Mouse (Mus musculus) retina, postnatal 7 days (tissue): ENCODE measurements around the gene Dgke.
"Not testable (repeated sequence)": the region's sequence is repeated elsewhere in the genome, so short reads cannot be mapped to it uniquely, and the experiment has no call there.

Experiments
- DNase-seq: peaks from one replicate; pipeline ENCODE4 v3.0.0-alpha.2; 2012; ENCODE audit warnings: low read depth, low spot score

Gene Dgke

DNA sequence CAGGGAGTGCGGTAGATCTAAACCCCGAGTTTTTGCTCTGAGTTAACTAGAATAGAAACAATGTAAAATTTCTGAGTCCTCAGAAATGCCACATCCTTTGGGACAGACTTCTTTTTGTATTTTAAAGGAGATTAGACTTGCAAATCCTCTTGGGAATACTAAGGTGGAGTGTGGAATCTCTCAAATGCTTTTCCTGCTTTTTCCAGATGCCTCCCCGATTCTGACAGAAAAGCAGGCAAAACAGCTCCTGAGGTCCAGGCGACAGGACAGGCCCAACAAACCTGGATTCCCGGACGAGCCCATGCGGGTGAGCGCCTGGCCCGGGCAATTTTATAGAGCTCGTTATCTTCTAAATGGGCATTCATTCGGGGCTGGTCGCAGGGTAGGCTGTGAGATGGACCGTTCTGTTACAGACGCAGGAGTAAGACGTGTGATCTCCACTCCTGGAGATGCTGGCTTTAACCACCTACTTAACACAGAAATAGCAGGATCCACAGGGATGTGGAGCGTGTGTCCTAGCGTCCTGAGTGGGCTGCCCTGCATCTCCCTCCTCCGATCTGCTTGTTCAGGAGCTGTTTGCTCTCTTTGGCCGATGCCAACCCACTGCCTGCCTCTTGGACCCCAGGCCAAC is 8.2 kb upstream of the Dgke start:
- DNase-seq, result no peak

DNA sequence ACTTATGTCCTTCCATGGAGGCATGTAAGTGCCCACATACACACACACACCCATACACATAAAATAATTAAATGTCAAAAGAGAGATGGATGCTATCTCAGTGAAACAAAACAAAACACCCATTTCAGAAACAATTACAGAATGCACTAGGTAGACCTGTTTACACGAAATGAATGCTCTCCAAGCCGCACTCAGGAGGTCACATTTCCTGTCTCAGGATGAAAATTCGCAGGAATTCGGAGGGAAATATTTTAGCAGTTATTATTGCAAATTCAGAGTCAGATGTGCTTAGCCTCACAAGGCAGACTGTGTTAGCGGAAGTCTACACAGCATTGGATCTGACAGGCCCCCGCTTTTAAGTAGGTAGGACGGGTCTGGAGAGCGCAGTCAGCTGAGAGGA is 6.9 kb upstream of the Dgke start, which contains the start of gene Gm525:
Gene Gm525, plus strand, starts transcription at position 301 of the 400 bp plus-strand sequence.
- DNase-seq, result no peak

DNA sequence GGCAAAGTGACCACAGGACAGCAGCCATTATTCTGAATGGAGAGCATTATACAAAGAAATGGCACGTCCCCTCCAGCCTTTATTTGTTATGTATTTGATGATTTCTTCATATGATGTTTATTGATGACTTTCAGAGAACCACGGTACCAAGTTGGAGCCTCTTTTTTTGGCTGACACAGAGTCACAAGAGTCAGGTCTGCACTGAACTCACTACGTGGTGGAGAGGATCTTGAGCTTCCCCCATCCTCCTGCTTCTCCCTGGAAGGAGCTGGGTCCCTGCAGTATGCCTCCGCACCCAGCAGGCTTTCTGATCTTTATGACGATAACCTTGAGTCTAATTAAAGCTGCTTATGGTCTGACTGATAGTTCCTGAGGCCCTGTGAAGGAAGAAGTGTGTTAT is 4.9 kb upstream of the Dgke start:
- no peak for DNase-seq

DNA sequence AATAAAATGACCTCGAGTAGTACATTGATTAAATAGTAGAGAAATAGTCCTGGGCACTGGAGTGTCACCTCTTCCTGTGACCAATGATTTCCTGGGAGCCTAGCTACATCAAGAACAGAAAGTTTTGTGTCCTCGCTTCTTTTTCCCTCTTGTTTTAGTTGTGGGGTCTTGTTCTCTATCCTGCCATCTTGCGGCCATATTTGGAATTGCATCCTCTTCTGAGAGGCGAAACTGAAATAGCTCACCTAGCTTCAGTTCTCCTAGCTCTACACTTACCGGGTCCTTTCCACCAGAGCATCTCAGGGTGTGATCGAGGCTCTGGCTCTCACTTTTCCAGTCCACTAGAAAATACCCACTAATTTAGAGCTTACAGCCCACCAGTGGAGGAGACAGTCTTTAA is 2.7 kb upstream of the Dgke start:
- DNase-seq, result peak; percentile 63

DNA sequence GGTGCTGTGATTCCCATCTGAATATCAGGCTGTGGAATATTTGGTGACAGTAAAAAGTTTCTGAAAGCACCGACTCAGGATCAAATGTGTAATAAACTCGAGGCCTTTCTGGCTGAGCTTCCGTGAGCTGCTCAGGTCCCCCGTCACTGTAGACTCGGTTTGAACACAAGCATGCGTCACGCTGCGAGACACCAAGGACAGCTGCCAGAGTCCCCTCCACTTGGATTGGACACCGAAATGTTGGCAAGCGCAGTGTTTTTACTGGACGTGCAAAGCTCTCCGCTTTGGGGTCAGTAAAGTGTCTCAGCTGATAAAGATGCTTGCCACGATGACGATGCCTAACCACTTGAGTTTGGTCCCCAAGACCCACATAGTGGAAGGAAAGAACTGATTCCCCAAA is 2.0 kb upstream of the Dgke start:
- no peak for DNase-seq

DNA sequence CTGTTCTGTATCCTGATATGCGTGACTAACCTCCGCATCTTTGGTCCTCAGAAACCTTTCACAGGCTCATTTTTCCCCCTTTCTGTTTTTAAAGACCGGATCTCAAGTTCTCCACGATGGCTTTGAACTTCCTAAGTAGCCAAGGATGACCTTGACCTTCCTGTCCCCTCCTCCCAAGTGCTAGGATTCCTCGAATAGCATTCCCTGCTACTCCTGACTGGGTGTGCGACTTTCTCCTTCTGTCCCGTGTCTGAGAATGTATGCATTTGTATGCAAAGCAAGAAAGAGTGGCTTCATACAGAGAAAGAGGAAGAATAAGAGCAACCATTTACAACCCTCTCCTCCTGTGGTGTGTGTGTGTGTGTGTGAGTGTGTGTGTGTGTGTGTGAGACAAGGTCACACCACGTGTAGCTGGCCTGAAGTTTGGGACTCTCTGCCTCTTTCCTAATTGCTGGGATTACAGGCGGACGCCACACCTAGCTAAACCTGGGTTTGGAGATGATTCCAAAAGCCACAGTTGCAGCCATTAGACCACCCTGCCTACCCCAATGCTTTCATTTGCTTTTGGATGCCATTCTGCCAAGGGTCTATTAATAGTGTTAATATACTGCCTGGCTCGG is 1.3 kb upstream of the Dgke start:
- no peak for DNase-seq

DNA sequence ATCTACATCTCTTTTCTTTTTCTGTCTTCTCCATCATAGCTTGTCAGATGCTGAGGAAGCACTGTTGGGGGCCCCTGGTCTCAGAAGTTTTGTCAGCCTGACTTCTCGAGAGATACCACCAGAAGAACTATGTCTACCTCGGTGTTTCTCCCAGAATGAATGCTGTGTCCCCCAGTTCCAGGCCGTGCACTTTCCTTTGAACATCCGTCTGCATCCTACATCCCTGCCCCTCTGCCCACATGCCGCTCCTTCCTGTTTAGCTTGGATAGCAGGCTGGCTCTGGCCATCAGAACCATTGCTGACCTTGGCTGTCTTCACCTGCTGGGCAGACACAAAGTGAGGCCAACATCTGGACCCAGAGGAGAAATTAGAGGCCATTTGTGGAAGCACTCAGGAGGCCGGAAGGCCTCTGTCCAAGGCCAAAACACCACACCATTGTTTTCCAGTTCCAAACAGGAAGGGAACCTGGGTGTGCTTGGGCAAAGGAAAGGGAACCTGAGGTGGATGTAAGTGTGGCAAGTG is 712 bp upstream of the Dgke start:
- no peak for DNase-seq

DNA sequence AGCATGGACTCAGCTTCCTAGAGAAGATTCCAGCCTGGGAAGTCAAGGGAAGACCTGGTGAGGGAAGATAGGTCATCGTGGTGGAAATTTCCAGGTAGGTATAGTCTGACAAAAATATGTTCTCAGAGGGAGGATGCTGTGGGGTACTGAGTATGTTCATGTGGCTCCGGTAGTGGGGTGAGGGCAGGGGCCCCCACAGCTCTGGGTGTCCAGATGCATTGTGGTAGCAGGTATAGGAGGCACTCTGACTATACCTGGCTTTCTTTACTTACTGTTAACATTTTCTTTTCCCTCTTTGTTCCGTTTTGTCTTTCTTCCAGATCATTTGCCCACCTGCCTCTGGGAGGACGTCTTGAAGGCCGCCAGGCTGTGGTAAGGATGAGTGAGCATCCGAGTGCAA is 524 bp downstream of the Dgke start:
- no peak for DNase-seq

DNA sequence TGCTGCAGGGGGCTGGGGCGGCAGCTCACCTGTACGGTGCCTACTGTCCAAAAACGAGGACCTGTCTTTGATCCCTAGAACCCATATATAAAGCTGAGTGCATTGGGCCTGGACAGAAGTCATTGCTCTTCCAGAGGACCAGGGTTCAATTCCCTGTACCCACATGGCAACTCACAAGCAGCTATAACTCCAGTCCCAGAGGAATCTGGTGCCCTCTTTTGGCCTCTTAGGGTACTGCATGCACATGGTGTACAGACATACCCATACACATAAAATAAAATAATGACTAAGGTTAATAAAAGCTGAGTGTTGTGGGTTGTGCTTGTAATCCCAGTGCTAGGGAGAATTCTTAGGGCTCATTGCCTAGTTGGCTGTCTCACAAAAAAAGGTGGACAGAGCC is 1.4 kb downstream of the Dgke start:
- no peak for DNase-seq

DNA sequence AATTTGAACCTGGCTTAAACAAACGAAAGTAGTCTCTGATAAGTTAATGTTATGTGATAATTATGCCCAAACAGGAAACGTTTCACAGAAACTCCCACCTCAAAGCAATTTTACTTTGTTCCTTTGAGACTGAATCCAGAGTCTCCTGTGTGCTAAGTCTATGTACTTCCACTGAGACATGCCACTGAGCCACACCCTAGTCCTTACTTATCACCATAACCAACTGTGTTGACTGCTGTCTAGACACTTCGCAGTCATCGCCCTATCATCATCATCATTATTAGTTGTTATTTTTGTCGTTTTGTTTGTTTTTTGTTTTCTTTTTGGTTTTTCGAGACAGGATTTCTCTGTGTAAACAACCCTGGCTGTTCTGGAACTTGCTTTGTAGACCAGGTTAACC is 2.3 kb downstream of the Dgke start:
- no peak for DNase-seq

DNA sequence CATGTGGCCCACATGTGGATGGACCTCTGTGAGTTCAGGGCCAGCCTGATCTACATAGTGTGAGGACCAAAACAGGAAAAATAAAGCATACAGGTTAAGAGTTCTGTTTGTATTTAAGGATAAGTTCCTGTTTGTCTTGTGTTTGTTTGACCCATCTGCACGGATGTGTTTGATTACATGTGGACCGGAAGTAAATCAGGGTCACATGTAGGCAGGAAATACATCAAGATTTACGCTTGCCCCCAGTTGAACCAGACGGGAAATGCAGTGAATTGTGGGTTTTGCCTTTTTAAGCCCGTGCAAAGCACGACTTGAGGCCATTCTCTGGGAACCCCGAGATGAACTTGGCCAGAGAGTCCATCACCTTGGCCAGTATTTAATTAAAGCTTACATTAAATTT is 5.3 kb downstream of the Dgke start:
- DNase-seq, result no peak

DNA sequence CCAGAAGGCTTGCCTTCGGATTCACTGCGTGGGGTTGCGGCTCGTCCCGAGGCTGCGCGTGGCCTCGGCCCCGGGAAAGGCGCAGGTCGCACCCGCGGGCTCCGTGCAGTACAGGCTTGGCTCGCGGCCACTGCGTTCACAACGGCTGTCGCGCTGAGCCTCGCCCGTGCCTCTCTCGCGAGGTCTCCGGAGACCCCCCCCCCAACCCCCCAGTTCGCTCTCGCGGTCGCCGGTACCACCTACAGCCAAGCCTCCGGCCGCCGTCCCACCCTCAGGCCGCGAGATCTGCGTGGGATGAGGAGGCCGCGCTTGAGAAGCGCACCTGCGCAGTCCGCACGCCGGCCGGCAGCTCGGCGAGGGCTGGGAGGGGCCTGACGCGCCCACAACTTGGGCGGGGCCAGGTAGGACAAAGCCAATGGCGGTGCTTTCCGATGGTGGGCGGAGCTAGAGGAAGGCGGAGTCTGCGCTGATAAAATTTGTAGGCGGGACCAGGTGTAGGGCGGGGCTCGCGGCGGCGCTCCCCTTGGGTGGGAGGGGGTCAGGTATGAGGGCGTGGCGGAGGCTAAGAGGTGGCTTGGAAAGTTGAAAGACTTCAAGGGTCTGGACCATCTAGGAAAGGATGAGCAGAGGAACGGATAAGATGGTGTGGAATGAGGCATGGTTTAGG is 6.1 kb downstream of the Dgke start:
- DNase-seq, result peak; percentile 91

DNA sequence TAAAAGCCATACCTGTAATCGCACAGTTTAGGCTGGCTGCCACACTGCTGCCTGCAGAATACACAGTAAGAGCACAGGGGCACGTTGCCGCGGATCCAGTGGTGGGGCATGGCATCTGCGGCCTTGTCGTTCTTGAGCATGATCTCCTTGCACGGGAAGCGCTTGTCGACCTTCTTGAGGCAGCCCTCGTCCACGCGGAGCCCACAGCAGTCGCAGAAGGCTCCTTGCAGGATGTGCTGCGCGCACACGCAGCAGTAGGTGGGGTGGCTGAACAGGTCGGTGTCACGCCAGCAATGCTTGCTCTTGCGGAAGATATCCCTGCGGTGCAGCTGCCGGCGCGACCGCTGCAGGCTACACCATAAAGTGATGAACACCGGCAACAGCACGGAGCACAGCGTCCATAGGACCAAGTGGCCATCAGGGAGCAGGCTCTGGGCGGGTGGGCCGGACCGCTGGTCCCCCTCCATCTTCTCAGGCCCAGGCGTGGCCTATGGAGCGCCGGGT is 6.7 kb downstream of the Dgke start:
- DNase-seq, result no peak

DNA sequence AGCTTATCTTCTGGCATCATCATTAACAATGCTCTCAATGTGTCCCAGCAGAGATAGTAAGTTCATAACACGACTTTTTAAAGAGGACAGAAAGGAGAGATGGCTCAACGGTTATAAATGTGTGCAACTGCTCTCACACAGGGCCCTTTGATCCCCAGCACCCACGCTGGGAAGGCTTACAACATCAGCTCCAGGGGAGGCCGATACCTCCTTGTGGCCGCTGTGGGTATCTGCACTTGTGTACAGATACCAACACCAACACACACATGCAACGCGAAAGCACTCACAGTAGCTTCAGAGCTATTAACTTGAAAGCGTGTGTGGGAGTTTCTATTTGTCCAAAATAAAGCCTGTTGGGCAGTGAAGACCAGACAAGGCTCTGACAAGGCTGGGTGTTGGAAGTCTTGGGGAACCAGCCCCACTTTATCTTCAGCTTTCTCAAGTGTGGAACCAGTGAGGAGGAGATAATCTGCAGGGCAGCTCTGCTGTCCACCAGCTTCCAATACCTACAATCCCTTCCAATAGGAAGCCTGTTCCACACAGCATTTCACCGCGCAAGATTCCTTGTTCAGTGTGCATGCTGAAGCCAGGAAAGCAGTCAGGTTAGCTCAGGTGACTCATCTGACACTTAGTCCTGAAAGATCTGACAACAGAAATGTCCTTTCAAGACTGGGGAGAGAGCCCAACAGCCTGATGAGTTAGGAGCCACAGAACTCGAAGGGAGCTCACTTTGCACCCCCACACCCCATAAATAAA is 8.0 kb downstream of the Dgke start:
- DNase-seq, result peak; percentile 23

DNA sequence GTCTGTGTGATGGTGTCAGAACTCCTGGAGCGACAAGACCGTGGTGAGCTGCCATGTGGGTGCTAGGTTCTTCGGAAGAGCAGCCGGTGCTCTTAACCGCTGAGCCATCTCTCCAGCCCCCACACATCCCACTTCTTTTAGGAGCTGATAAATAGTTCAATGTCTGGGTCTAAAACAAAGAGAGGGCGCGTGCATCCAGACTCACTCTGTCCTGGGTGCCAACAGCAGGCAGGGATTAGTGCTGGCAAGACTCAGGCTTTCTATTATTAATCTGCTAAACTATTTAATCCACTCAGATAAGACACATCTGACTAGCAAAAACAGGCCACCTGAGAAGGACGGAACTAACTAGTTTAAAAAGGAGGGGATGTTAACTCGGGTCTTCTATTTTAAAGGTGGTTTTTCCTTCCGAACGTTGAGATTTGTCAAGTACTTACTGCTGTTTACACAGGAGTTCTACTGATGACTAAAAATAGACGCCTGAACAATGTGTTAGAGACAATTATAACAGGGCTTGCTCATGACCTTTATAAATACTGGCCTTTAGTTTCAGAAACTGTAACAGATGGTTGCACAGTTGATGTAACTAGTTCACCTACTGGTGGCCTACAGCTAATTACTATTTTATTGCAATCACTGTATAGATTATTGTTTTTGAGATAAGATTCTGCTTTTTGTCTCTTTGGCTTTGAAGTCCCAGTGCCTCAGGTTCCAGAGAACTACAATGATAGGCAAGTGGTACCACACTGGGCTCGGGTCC is 10.5 kb downstream of the Dgke start:
- peak; percentile 58 for DNase-seq

DNA sequence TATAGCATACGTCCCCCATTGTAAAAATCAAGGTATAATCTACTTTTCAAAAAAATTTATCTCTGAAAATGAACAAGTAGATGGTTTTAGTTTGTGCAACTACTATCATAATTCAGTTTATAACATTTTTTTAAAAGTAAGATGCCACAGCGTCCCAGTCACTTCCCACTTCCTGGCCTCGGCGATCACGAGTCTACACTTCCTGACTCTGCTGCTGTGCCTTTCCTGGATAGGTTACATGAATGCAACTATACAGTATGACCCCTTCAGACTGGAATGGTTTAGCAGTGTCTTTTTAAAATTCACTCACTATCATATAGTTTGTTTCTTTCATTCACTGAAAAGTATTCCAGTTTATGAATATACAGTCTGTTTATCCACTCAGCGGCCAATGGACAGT is 14.9 kb downstream of the Dgke start:
- DNase-seq, result no peak

DNA sequence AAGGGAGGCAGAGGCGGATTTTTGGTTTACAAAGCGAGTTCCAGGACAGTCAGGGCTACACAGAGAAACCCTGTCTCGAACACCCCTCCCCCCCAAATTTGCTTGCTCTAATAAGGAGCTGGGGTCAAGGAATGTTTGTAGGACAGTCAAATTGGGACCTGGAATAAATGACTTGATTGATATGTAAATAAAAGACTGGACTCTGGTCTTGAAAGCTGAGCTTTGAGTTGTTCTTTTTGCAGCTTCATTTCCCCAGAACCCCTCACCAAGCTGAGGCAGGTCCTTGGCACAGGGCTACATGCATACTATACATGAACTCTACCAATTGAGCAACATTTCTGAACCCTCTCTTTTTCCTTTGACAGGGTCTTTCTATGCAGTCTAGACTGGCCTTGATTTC is 20.6 kb downstream of the Dgke start:
- no peak for DNase-seq

DNA sequence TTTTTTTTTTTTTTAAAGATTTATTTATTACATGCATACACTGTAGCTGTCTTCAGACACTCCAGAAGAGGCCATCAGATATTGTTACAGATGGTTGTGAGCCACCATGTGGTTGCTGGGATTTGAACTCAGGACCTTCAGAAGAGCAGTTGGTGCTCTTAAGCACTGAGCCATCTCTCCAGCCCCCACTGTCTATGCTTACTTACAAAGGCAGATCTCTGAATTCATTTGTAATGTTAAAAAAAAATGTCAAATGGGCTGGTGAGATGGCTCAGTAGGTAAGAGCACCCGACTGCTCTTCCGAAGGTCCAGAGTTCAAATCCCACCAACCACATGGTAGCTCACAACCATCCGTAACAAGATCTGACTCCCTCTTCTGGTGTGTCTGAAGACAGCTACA is 21.1 kb downstream of the Dgke start:
- not testable (repeated sequence) for DNase-seq

DNA sequence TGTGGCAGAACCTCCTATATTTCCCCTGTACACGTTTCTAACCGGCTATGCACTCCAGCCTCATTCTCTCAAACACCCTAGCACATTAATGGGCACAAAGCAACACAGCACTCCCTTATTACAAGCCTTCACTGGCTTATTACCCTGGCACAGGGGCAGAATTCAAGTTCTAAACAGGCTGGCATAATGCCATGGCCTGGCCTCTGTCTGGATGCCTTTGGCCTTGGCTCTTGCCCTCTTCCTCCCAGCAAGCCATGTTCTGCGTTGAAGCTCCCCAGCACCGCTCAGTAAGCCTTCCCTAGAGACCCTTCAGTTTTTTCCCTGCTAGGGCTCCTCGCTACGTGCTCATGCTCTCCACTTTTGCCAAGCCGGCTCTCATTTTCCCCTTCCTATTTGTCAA is 23.6 kb downstream of the Dgke start:
- DNase-seq, result no peak

DNA sequence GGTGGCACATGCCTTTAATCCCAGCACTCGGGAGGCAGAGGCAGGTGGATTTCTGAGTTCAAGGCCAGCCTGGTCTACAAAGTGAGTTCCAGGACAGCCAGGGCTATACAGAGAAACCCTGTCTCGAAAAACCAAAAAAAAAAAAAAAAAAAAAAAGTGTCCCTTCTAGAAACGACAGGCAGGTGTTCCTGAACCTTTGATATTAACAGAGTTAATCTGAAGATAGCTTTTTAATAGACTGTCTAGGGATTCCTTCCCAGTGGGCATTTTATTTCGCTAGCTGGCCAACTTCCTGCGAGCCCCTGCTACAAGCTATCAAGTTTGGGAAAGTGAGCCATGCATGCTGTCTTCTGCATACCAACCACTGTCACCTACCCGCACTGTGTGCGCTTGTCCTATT is 25.6 kb downstream of the Dgke start:
- DNase-seq, result not testable (repeated sequence)

DNA sequence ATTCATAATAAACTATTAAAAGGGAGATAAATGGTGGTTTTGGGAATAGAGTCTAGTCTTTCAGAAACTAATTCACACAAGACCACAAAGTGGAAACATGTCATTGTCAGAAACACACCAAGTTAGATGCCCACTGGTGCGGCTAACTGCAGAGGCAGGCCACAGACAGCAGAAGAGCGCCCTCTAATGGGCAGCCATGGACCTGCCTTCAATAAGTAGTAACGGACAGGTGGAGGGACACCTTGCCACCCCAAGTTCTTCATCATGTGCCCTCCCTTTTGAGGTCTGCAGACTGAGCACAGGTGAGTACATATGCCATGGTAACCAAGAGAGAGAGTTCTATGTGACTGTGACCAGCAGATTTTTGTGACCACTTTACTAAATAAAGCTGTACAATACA is 27.3 kb downstream of the Dgke start:
- no peak for DNase-seq
